Mouse (Mus musculus): ENCODE measurements around the gene Cnn3. TPM values are rescaled to one million over a fixed set of nuclear protein-coding genes. Genes with fewer than 3 reads are reported as not detected.

Cnn3 gene
- total RNA-seq, 4 experiments from 2014 or later: 268 to 287 (median 284) TPM

DNA sequence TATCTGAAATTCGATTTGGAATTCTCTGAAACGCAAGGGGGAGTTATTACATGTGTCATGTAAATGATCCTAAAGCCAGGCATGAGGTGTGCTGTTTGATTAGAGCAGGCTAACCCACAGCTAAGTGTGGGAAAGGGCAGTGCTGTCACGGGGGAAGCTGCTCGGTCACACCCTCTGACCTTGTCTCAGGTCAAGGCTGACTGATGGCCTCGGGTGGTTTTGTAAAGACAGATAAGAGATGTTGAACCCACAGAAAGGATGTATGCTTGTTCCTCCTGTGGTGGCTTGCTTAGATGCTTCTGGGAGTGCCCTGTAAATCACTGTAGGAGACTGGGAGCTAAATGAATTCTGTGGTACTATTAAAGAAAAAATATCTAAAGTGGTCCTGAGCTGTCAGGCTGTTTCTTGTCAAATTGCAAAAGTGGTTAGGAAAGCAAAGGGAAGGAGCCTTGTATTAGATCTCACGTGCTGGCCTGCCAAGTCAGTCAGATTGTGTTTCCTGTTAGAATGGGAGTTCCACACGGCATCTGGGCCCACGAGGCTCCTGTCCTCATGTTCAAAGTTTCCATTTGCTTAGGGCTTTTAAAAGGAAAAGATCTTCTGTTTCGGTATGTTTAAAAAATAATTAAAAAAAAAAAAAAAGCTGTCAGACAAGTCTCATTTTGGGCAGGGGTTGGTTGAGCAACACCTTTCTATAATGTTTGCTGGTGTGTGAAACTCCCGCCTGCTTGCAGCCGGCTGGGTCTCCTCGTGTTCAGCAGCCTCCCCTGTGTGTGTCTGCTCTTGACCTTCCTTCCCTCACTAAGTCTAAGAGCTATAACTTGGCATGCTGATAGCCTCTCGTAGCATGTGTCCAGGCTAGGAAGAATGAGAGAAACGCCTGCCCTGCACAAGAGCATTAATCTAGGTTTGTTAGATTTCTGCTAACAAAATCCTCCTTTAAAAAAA lies 32.5 kb downstream of the Cnn3 start:
- no peak for DNase-seq

DNA sequence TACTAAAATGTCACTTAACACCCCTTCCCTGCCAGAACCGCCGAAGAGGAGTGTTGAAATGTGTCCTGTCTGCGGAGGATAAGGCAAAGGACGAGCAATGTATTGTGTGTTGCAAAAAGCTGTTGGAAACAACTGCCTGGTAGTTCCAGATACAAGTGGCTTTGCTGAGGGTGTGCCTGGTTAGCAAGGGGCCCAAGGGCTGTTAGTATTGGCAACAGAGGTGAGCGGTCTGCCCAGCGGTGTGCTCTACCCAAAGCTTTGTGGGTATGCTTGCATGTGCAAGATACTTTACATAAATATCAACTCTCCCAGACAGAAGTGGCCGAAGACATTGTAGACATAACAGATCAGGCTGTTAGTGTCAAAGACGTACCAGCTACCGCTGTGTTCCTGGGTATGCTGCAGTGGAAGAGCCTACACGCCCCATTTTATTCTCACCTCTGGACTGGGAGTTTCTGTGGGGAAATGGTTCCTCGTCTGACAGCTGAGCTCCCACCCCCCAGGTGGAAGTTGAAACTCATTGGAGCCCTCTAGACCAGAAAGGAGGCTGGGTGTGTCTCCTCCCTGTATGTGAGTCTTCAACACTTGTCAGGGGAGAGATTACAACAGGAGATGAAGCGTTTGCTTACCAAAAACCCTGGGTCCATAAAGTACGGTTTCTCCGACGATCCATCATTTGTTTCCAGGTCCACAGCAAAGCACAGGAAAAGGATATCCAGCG lies 34.3 kb downstream of the Cnn3 start:
- no peak for DNase-seq

DNA sequence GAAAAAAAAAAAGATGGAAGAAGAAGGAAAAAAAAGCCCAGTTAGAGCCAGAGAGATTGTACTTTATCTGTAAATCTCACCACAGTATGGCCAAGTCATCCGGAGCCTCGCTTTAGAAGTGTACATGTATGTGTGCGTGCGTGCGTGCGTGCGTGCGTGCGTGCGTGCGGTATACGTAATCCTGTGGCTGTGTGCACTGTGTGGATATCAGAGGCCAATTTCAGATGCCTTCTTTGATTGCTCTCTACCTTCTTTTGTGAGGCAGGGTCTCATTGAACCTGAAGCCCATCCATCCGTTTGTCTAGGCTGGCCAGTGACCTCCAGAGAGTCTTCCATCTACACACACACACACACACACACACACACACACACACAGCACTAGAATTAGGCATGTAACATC lies 35.2 kb downstream of the Cnn3 start:
- no peak for DNase-seq

DNA sequence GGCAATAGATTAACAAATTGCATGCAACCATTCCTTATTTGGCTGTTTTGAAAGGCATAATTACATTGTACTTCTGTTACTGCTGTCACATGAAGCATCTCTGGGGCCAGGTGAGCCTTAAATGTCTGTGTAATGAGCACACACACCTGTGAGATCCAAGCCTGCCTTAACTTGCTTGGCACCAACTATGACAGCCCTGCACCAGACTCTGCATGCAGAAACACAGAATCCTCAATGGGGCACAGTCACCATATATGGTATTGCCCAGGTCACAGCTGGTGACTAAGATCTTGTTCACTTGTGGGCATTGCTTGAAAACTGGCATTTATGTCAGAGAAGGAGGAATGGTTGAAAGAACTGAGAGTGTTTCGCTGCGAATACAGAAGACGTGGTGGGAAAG lies 36.5 kb downstream of the Cnn3 start:
- no peak for DNase-seq

DNA sequence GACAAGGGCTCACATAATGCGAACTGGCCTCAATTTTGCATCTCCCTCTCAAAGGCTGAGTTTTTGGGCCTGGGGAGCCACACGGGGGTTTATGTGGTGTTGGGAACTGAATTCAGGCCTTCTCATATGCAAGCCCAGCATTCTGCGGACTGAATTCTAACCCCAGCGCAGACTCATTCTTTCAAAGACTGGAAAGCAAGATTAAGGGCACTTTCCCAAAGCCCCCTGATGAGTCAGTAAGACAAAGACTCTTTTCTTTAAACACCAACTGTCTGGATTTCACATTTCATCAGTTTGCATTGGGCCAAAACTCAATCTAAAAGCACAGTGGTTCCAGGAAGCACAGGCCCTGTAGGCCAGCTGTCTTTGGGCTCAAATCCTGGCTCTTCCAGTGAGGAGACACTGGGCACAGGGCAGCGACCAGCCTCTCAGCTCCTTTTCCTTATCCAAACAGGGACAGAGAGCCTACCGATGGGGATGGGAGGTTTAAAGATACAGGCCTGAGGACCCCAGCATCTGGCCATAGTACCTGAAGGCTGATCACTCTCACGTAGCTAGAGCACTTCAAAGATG lies 38.5 kb downstream of the Cnn3 start:
- DNase-seq: no peak

GRCm38 (mm10) chr3:121465795-121466194 lies 39.5 kb downstream of the Cnn3 start:
- DNase-seq: no peak

DNA sequence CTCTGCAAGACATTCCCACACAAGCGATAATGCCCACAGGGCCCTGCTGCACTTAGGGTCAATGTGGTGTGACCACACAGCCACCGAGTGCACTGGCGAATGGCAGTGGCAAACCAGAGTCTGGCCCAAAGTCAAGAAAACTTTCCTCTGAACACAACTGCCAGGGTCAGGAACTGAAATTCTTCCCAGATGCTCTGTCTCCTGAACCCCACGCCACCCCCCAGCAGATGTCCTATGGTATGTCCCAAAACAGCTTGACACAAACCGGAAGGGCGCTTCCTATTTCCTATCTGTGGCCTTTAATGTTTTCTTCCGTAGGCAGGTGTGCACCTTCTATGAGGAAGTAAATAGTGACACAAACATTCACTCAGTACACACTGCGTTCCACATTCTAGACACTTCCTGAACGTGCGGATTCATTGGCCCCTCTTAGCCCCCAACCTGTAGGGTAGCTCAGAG lies 40.8 kb downstream of the Cnn3 start:
- no peak for DNase-seq

DNA sequence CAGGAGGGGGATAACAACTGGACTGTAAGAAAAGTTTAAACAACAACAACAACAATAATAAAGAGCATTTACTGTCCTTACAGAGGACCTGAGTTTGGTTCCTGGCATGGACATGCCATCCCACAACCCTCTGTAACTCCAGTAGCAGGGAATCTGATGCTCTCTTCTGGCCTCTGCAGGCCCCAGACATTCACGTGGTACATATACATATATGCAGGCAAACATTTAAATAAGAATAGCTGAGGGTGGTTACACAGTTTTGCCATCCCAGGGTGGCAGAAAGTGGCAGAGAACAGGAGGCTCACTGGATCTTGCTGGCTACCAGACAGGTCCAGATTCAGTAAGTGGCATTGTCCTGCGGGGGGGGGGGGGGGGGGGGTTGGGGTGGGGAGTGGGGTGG lies 41.8 kb downstream of the Cnn3 start:
- DNase-seq: no peak

GRCm38 (mm10) chr3:121469185-121469975 lies 43.1 kb downstream of the Cnn3 start:
- no peak for DNase-seq

DNA sequence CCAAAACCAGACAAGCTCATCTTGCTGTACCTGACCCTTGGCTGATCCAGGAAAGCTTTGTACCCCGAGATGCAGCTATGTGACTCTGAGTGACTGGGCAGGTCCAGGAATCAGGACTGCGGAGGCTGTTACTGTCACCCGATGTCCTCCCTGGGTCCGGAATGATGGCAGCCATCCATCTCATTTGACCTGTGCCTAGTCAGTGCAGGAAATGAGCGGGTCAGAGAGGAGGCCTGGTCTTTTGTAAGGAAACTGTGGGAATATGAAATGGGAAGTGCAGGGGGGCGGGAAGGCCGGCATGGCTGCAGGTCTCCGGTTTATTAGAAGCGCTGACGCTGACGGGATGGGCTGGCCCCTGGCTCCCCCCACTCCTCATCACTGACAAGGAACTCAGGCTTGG lies 45.4 kb downstream of the Cnn3 start:
- DNase-seq: peak; percentile 27

DNA sequence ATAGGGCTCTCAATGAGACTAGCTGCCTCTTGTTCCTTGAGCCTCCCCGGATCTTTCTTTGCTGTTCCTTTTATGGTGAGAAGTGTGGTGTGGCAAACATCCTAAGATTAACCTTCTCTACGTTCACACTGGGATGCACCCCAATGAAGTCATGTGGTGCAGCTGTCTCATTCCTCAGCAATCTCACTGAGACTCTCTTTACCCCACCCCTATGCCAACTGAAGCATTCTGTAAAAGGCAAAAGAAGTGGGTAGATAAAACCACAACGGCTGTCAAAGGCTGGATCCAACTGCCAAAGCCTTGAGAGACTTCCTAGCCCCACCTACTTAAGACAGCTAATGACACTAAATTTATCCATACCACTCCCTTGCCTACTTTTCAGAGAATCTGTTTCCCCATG lies 48.4 kb downstream of the Cnn3 start:
- no peak for DNase-seq

GRCm38 (mm10) chr3:121480030-121480960 lies 54.0 kb downstream of the Cnn3 start:
- no peak for DNase-seq

DNA sequence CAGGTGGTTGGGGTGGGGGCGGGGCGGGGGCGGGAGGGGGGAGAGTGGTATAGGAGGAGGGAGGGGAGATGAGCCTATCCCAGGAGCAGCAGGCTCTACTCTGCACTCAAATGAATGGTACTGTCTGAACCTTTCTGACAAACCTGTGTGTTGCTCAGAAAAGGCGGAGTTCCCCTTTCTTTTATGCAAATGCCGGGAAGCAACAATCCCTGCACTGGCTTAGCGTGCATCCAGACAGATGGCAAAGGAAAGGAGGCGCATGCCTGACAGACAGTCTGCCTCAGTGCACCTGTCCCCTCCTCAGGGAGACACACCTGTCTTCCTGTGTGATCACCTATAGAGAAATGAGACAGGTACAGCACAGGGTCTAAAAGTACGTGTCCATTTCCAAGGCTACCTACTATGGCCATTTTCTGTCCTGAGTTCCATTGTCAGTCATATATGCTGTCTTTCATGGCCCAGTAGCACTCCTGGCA lies 54.7 kb downstream of the Cnn3 start:
- no peak for DNase-seq

DNA sequence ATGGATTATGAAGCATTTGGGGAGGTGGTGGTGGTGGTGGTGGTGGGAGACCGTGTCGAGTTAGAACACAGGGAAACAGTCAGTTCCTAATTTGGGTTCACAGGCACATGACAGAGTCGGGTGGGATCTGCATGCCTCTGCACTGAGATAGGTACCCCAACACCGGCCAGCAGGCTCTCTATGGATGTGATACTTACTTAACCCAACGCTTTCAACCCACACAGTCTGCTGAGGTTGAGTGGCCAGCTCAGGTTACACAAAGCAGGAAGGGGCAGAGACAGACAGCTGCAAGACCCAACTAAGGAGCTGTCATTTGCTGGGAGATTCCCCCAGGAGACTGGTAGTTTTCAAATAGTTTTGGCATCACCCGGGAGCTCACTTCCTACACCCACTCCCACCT lies 55.3 kb downstream of the Cnn3 start:
- no peak for DNase-seq

- no peak for DNase-seq
These were observed 57.2 kb downstream of the Cnn3 start for GRCm38 (mm10) chr3:121483266-121484161.

DNA sequence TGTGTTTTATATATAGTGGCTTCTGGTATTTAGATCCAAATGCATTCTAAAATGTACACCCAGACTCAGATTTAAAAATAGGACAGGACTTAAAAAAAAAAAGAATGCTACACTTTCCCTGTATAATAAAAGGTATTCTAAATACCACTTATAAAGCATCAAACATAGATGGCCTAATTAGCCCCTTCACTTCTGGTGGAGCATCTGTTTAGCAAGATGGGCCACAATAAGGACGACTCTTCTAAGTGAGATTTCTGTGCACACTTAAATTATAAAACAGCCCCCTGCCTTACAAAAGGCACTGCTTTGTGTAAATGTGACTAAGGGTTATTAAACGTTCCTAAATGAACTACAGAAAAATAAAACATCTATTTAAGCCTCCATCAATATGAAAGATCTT lies 58.9 kb downstream of the Cnn3 start:
- DNase-seq: no peak

DNA sequence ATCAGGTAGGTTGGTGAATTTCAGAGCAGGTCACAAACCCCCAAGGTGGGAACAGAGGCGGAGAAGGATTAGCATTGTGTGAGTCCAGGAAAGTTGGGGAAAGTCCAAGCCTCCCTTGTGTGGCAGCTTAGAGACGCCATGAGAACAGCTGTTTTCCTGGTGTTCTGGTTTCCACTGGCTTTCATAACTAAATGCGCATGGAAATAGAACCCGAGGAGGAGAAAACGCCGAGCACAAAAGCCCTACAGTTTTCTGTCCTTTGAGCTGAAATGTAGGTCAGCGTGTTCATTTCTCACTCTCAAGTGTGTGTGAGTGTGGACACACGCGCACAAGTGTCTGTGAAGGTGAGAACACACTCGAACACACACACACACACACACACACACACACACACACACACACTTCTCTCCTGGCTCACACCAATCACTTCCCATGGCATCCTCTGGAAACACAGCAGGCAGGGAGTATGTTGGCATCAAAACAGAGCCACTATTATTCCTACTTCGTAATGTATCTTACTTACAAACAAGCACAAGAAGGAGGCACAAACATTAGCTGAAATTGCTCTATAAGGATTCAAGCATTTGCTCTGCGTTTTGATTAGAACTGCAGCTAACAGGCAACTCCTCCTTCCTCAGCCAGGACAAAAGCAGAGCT lies 63.3 kb downstream of the Cnn3 start:
- no peak for DNase-seq

GRCm38 (mm10) chr3:121490941-121491340 lies 64.6 kb downstream of the Cnn3 start:
- DNase-seq: peak; percentile 64

DNA sequence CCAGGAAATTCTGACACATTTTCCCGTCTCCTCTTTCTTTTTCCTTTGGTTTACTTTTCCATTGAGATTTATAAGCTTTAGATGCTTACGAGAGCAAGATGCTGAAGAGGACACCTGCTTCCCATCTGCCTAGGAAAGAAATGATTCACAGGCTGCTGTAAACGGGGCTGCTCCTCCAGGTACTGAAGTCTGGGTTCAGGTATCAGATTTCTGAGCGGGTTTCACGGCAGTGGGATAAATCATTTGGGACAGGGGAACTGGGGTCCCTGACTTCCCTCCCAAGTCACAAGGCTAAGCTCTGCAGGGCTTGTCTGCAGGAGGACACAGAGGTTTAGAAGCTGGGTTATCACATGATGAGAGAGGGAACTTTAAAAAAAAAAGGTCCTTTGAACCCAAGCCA lies 65.7 kb downstream of the Cnn3 start:
- no peak for DNase-seq

All from adrenal gland, adult 8-10 months (tissue).